Comparison of ENCODE assay signal across 8 mouse cellular contexts in the genomic region with DNA sequence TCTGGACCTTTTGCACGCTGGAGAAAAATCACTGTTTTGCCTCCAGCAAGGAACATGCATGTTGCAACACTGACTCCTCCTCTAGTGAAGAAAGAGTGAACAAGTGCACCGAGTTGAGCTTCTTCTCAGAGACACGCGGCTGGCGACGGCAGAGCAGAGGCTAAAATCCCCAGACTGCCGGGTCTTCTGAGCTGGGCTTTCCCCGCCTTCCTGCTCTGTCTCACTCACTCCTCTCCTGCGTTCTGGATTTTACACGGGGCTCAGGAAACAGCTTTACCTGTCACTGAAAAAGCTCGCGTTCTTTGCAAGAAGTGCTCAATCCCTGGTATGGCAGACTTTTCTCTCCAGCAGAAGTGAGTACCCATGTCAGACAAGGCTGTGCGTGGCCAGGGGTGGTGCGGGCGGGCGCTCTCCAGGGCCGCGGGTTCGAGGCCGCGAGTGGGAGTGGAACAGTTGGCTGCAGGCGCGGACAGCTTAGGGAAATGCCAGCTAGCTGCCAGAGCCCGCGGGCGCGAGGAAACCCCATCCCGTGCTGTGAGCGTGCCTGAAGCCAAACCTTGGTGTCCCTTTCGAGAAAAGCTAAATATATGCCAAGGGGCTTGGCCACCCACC. TPM values are rescaled to one million over a fixed set of nuclear protein-coding genes. Genes with fewer than 3 reads are reported as not detected.
DNase-seq lines count a peak whose midpoint lies in the region; ATAC-seq and TF ChIP-seq lines count a peak whose summit lies in the region.

No protein-coding gene starts in this region.

- intact Hi-C loops in gastrocnemius, adult 2 months (cut with DNase I): no loop called here

- ATAC-seq in forebrain, embryonic 12.5 days (ENCODE audit: low FRiP score): peak; percentile 53
- ATAC-seq in limb, embryonic 15.5 days (ENCODE audit: insufficient number of reproducible peaks, low FRiP score, low TSS enrichment, low read depth): no peak
- no peak for ATAC-seq in monocyte, adult 5-6 weeks (replicated peaks; ENCODE audit: insufficient number of reproducible peaks, low FRiP score, low TSS enrichment, poor library complexity, severe bottlenecking)

- no peak for TF ChIP-seq CTCF in gastrocnemius, adult 2 months (IDR thresholded peaks at IDR 0.05)

- no peaks in the 10 kb centered on the region for H3K9me3 ChIP-seq in forebrain, embryonic 12.5 days
- no peaks in the 10 kb centered on the region for H3K9me3 ChIP-seq in limb, embryonic 15.5 days

- H3K4me2 ChIP-seq in forebrain, embryonic 12.5 days: peak overlapping the region; percentile 61
- peak overlapping the region; percentile 75 for H3K4me2 ChIP-seq in limb, embryonic 15.5 days

- H3K4me1 ChIP-seq in forebrain, embryonic 12.5 days: peaks cover 10% of the 10 kb centered on the region
- peaks cover 14% of the 10 kb centered on the region for H3K4me1 ChIP-seq in limb, embryonic 15.5 days

- H3K4me3 ChIP-seq in gastrocnemius, adult 2 months: peak overlapping the region; percentile 63
- H3K4me3 ChIP-seq in forebrain, embryonic 12.5 days (replicated peaks): peak overlapping the region; percentile 37
- H3K4me3 ChIP-seq in limb, embryonic 15.5 days: peak overlapping the region; percentile 35

- peak; percentile 22 for DNase-seq in gastrocnemius, adult 2 months
- no peak for DNase-seq in gastrocnemius, adult 18-20 months (ENCODE audit: low spot score)
- DNase-seq in ZHBTc4 (ENCODE audit: low read depth, low spot score): peak; percentile 50
- DNase-seq in induced T-regulatory cell, adult 2 months (ENCODE audit: low read depth): peak; percentile 1
- peak; percentile 23 for DNase-seq in naive thymus-derived CD4-positive, alpha-beta T cell, adult 2 months (ENCODE audit: low read depth)

- WGBS in forebrain, embryonic 12.5 days: 1% methylated on average over 30 of the region's 30 CpGs
- under 1% methylated on average over 30 of the region's 30 CpGs for WGBS in limb, embryonic 15.5 days

- H3K27me3 ChIP-seq in forebrain, embryonic 12.5 days: peaks cover 23% of the 10 kb centered on the region; the same call in 1 of the 2 replicates
- peaks cover 7% of the 10 kb centered on the region; the same call in 1 of the 2 replicates for H3K27me3 ChIP-seq in limb, embryonic 15.5 days

- H3K36me3 ChIP-seq in forebrain, embryonic 12.5 days (replicated peaks): no peaks in the 10 kb centered on the region
- H3K36me3 ChIP-seq in limb, embryonic 15.5 days: no peaks in the 10 kb centered on the region

- H3K9ac ChIP-seq in forebrain, embryonic 12.5 days: peak overlapping the region; percentile 26; the same call in 1 of the 2 replicates
- no peak overlapping the region; the same call in 1 of the 2 replicates for H3K9ac ChIP-seq in limb, embryonic 15.5 days

- no peak overlapping the region for H3K27ac ChIP-seq in gastrocnemius, adult 2 months
- H3K27ac ChIP-seq in forebrain, embryonic 12.5 days: no peak overlapping the region
- no peak overlapping the region for H3K27ac ChIP-seq in limb, embryonic 15.5 days

RNA-seq across cellular contexts. Expression of a gene that starts 0.6 kb away (rescaled TPM):
- under 1 TPM; 0.03 to 0.50 TPM for total RNA-seq in gastrocnemius, adult 2 months (2021)
- total RNA-seq in gastrocnemius, adult 18-20 months (2021): 1 to 10 TPM in 1 of 2 experiments, under 1 TPM in 1; 0.40 to 1.2 TPM
- polyA plus RNA-seq in forebrain, embryonic 12.5 days (2016; fragmentation: Nextera tagmentation; extraction: Ambion mirVana): 0.15 and 0.51 TPM in 2 replicates
- 0.93 and 1.6 TPM in 2 replicates for polyA plus RNA-seq in limb, embryonic 15.5 days (2015; fragmentation: Nextera tagmentation; extraction: Ambion mirVana)
- total RNA-seq in monocyte, adult 5-6 weeks (2017): 0.29 TPM in 1 of 3 replicates, not detected in the others
